Mouse (Mus musculus) liver, postnatal 0 days (tissue): ENCODE results near the gene Sdk1. TPM values are rescaled to one million over a fixed set of nuclear protein-coding genes. Genes with fewer than 3 reads are reported as not detected.

Experiments used
- ATAC-seq: fragments of 200-750 bp; cut with Nextera tagmentation; 2 replicates; pipeline ENCODE4 v1.8.0; 2017; ENCODE audit warnings: mild to moderate bottlenecking, moderate library complexity
- DNase-seq: peaks from one replicate; pipeline ENCODE4 v3.0.0-alpha.2; 2016
- H3K27ac ChIP-seq: fragments of 300-500 bp; sonication (generic); 2 replicates; pipeline ENCODE4 v1.5.1; 2014; ENCODE audit warnings: antibody characterized with exemption, moderate library complexity, mild to moderate bottlenecking, low read depth
- H3K27me3 ChIP-seq: fragments of 300-500 bp; sonication (generic); 2 replicates; pipeline ENCODE4 v1.6.1; 2014; ENCODE audit warnings: low read length, control low read depth, mixed read lengths; ENCODE audit not compliant: insufficient read depth
- H3K36me3 ChIP-seq: fragments of 300-500 bp; sonication (generic); replicated peaks from 2 replicates; pipeline ENCODE4 v1.6.1; 2014; ENCODE audit warnings: mild to moderate bottlenecking, control low read depth, low read length, moderate library complexity, mixed read lengths; ENCODE audit not compliant: insufficient read depth
- H3K4me1 ChIP-seq: fragments of 300-500 bp; sonication (generic); 2 replicates; pipeline ENCODE4 v1.6.1; 2014; ENCODE audit warnings: antibody characterized with exemption, mild to moderate bottlenecking, control low read depth; ENCODE audit not compliant: insufficient read depth
- H3K4me2 ChIP-seq: fragments of 300-500 bp; sonication (generic); 2 replicates; pipeline ENCODE4 v1.6.1; 2014; ENCODE audit warnings: low read depth, mild to moderate bottlenecking, low read length, moderate library complexity, mixed read lengths
- H3K4me3 ChIP-seq: fragments of 300-500 bp; sonication (generic); 2 replicates; pipeline ENCODE4 v1.5.1; 2014; ENCODE audit warnings: low read depth, low read length
- H3K9ac ChIP-seq: fragments of 300-500 bp; sonication (generic); replicated peaks from 2 replicates; pipeline ENCODE4 v1.6.1; 2014; ENCODE audit warnings: mild to moderate bottlenecking, moderate library complexity
- H3K9me3 ChIP-seq: fragments of 300-500 bp; sonication (generic); 2 replicates; pipeline ENCODE4 v1.6.1; 2016; ENCODE audit warnings: mild to moderate bottlenecking, control low read depth, low read length, mixed read lengths
- CTCF ChIP-seq: sonication (generic); IDR thresholded peaks from 2 replicates; pipeline ENCODE4 v1.5.1; 2016; ENCODE audit warnings: antibody characterized with exemption, low read depth
- EP300 ChIP-seq: IDR thresholded peaks from 2 replicates; pipeline ENCODE4 v1.6.1; 2016; ENCODE audit warnings: antibody characterized with exemption, low read depth, mild to moderate bottlenecking
- WGBS: fragments of 180-500 bp; shearing (Covaris S2); extraction: QIAGEN DNeasy Blood & Tissue Kit; methylation state at CpG from one replicate; pipeline ENCODE4 v1.1.7; 2014; ENCODE audit not compliant: insufficient replicate concordance; 5-methylcytosine and 5-hydroxymethylcytosine counted together
- polyA plus RNA-seq: library from polyadenylated mRNA; unstranded; fragments of >200 nt; fragmentation: Nextera tagmentation; extraction: Ambion mirVana; gene quantifications from 2 replicates; pipeline ENCODE4 v1.2.1, GENCODE M21; 2015

The Sdk1 gene
- polyA plus RNA-seq, 1 experiment from 2014 or later, result 0.06 TPM

- H3K4me3 ChIP-seq, result no peak overlapping the region
- H3K27ac ChIP-seq, result no peak overlapping the region
- H3K4me1 ChIP-seq, result no peaks in the 10 kb centered on the region
- no peak overlapping the region for H3K9ac ChIP-seq
- TF ChIP-seq EP300 (no peak), CTCF (no peak)
- H3K36me3 ChIP-seq, result no peaks in the 10 kb centered on the region
- no peak overlapping the region for H3K4me2 ChIP-seq
- no peak for ATAC-seq
- no peaks in the 10 kb centered on the region for H3K27me3 ChIP-seq
- WGBS, result 44% methylated on average over 2 of the region's 2 CpGs
- DNase-seq, result no peak
- H3K9me3 ChIP-seq, result no peaks in the 10 kb centered on the region
These were observed 405.3 kb downstream of the Sdk1 start for GRCm38 (mm10) chr5:141646621-141647020.

- no peak overlapping the region for H3K4me2 ChIP-seq
- no peak overlapping the region for H3K27ac ChIP-seq
- H3K4me3 ChIP-seq, result no peak overlapping the region
- TF ChIP-seq EP300 (no peak), CTCF (no peak)
- H3K27me3 ChIP-seq, result no peaks in the 10 kb centered on the region
- H3K9me3 ChIP-seq, result no peaks in the 10 kb centered on the region
- no peak overlapping the region for H3K9ac ChIP-seq
- ATAC-seq (no peak), DNase-seq (no peak)
- H3K4me1 ChIP-seq, result no peaks in the 10 kb centered on the region
- WGBS, result 59% methylated on average over 6 of the region's 6 CpGs
- H3K36me3 ChIP-seq, result no peaks in the 10 kb centered on the region
These were observed 408.6 kb downstream of the Sdk1 start for GRCm38 (mm10) chr5:141649831-141650375.

GRCm38 (mm10) chr5:141651690-141652377 lies 410.5 kb downstream of the Sdk1 start:
- 66% methylated on average over 4 of the region's 4 CpGs for WGBS
- ATAC-seq (no peak), DNase-seq (no peak)
- Histone ChIP-seq H3K4me2 (no peak overlapping the region), H3K9ac (no peak overlapping the region), H3K9me3 (no peaks in the 10 kb centered on the region), H3K36me3 (no peaks in the 10 kb centered on the region), H3K27me3 (no peaks in the 10 kb centered on the region), H3K4me1 (no peaks in the 10 kb centered on the region), H3K4me3 (no peak overlapping the region), H3K27ac (no peak overlapping the region)
- TF ChIP-seq CTCF (no peak), EP300 (no peak)

- DNase-seq, result no peak
- no peak for TF ChIP-seq CTCF
- TF ChIP-seq EP300, result no peak
- ATAC-seq, result no peak
- no peaks in the 10 kb centered on the region for H3K4me1 ChIP-seq
- H3K36me3 ChIP-seq, result no peaks in the 10 kb centered on the region
- no peak overlapping the region for H3K9ac ChIP-seq
- H3K9me3 ChIP-seq, result no peaks in the 10 kb centered on the region
- no peak overlapping the region for H3K27ac ChIP-seq
- H3K4me2 ChIP-seq, result no peak overlapping the region
- no peaks in the 10 kb centered on the region for H3K27me3 ChIP-seq
- H3K4me3 ChIP-seq, result no peak overlapping the region
- 52% methylated on average over 1 of the region's 1 CpGs for WGBS
These were observed 435.1 kb downstream of the Sdk1 start for GRCm38 (mm10) chr5:141676371-141676770.

GRCm38 (mm10) chr5:141677034-141677433 lies 435.7 kb downstream of the Sdk1 start:
- Histone ChIP-seq H3K27me3 (no peaks in the 10 kb centered on the region), H3K4me1 (no peaks in the 10 kb centered on the region), H3K27ac (no peak overlapping the region), H3K36me3 (no peaks in the 10 kb centered on the region), H3K9ac (no peak overlapping the region), H3K9me3 (no peaks in the 10 kb centered on the region), H3K4me3 (no peak overlapping the region), H3K4me2 (no peak overlapping the region)
- no peak for DNase-seq
- TF ChIP-seq EP300 (no peak), CTCF (no peak)
- 75% methylated on average over 1 of the region's 1 CpGs for WGBS
- ATAC-seq, result no peak

GRCm38 (mm10) chr5:141677841-141678240 lies 436.6 kb downstream of the Sdk1 start:
- Histone ChIP-seq H3K4me3 (no peak overlapping the region), H3K36me3 (no peaks in the 10 kb centered on the region), H3K27ac (no peak overlapping the region), H3K9me3 (no peaks in the 10 kb centered on the region), H3K9ac (no peak overlapping the region), H3K27me3 (no peaks in the 10 kb centered on the region), H3K4me2 (no peak overlapping the region), H3K4me1 (no peaks in the 10 kb centered on the region)
- ATAC-seq (no peak), DNase-seq (no peak)
- no peak for TF ChIP-seq EP300
- no peak for TF ChIP-seq CTCF
- WGBS, result 74% methylated on average over 8 of the region's 8 CpGs
